Mouse (Mus musculus) adrenal gland, postnatal 10 days (tissue): ENCODE measurements around the gene 2810408A11Rik. TPM values are rescaled to one million over a fixed set of nuclear protein-coding genes. Genes with fewer than 3 reads are reported as not detected.

Source experiments
- DNase-seq: peaks from one replicate; pipeline ENCODE4 v3.0.0; 2021; ENCODE audit warnings: mixed read lengths
- microRNA-seq: library from miRNA; unstranded; fragments of <30 nt; microRNA quantifications from one replicate; pipeline ENCODE4 v1.2.0, GENCODE M21; 2021
- total RNA-seq, 2 experiments: library from RNA; stranded (reverse); gene quantifications; 2 replicates each; pipeline ENCODE4 v1.2.3; 2021

The 2810408A11Rik gene
- total RNA-seq, 2 experiments from 2014 or later, result 3.1 to 3.2 TPM

GRCm38 (mm10) chr11:69848021-69848420, 52.8 kb downstream of the 2810408A11Rik start:
- no peak for DNase-seq

Small RNA genes within 50 kb of the gene (microRNA-seq; reads per million reads assigned to microRNA genes)
- gene Mir6924, result not detected

Other genes with a start within 250 kb of the 2810408A11Rik start
- not detected for gene Sox15, start 245.7 kb downstream of the 2810408A11Rik start, total RNA-seq
- 100 to 1,000 TPM; 114 to 116 TPM for gene Mpdu1, start 238.3 kb downstream of the 2810408A11Rik start, total RNA-seq
- 10 to 100 TPM in 1 of 2 experiments, 1 to 10 TPM in 1; 9.8 to 12.0 TPM for gene Cd68, start 234.8 kb downstream of the 2810408A11Rik start, total RNA-seq
- gene Eif4a1, start 228.6 kb downstream of the 2810408A11Rik start, total RNA-seq, result 100 to 1,000 TPM; 598 to 631 TPM
- 10 to 100 TPM; 62.6 to 76.3 TPM for gene Senp3, start 218.9 kb downstream of the 2810408A11Rik start, total RNA-seq
- 1 to 10 TPM; 2.0 to 5.0 TPM for gene Tnfsf13, start 215.2 kb downstream of the 2810408A11Rik start, total RNA-seq
- 10 to 100 TPM; 18.1 to 19.2 TPM for gene Tnfsf12, start 205.1 kb downstream of the 2810408A11Rik start, total RNA-seq
- 1 to 10 TPM; 4.2 to 5.1 TPM for gene Tnfsfm13, start 204.9 kb downstream of the 2810408A11Rik start, total RNA-seq
- 10 to 100 TPM; 53.9 to 67.5 TPM for gene Polr2a, start 142.3 kb downstream of the 2810408A11Rik start, total RNA-seq
- not detected for gene Slc35g3, start 139.0 kb downstream of the 2810408A11Rik start, total RNA-seq
- gene Zbtb4, start 135.1 kb downstream of the 2810408A11Rik start, total RNA-seq, result 10 to 100 TPM; 35.5 to 41.2 TPM
- 1 to 10 TPM; 2.3 to 7.9 TPM for gene Chrnb1, start 105.0 kb downstream of the 2810408A11Rik start, total RNA-seq
- 1 to 10 TPM; 2.4 to 3.8 TPM for gene Fgf11, start 99.1 kb downstream of the 2810408A11Rik start, total RNA-seq
- 1 to 10 TPM; 1.0 TPM for gene Tmem102, start 95.4 kb downstream of the 2810408A11Rik start, total RNA-seq
- gene Gm39566, start 85.7 kb downstream of the 2810408A11Rik start, total RNA-seq, result not detected
- gene Spem2, start 82.5 kb downstream of the 2810408A11Rik start, total RNA-seq, result not detected
- gene Spem1, start 78.8 kb downstream of the 2810408A11Rik start, total RNA-seq, result not detected
- gene Nlgn2, start 63.2 kb downstream of the 2810408A11Rik start, total RNA-seq, result 10 to 100 TPM; 17.3 to 23.5 TPM
- 100 to 1,000 TPM; 137 to 145 TPM for gene Tmem256, start 62.5 kb downstream of the 2810408A11Rik start, total RNA-seq
- 10 to 100 TPM; 49.2 to 59.2 TPM for gene Plscr3, start 54.6 kb downstream of the 2810408A11Rik start, total RNA-seq
- gene Tnk1, start 42.3 kb downstream of the 2810408A11Rik start, total RNA-seq, result under 1 TPM; 0.12 to 0.24 TPM
- gene Tmem95, start 23.0 kb downstream of the 2810408A11Rik start, total RNA-seq, result not detected
- 1 to 10 TPM; 4.1 to 4.2 TPM for gene Kctd11, start 19.6 kb downstream of the 2810408A11Rik start, total RNA-seq
- gene Acap1, start 5.4 kb downstream of the 2810408A11Rik start, total RNA-seq, result 1 to 10 TPM; 4.3 to 4.7 TPM
- gene Neurl4, start 85 bp upstream of the 2810408A11Rik start, total RNA-seq, result 10 to 100 TPM; 33.6 to 48.1 TPM
- 10 to 100 TPM; 42.3 to 43.1 TPM for gene Gps2, start 12.9 kb upstream of the 2810408A11Rik start, total RNA-seq
- 100 to 1,000 TPM; 578 to 644 TPM for gene Eif5a, start 21.0 kb upstream of the 2810408A11Rik start, total RNA-seq
- gene Ybx2, start 34.8 kb upstream of the 2810408A11Rik start, total RNA-seq, result 10 to 100 TPM; 19.6 to 44.5 TPM
- gene Slc2a4, start 47.2 kb upstream of the 2810408A11Rik start, total RNA-seq, result 10 to 100 TPM; 67.6 to 81.9 TPM
- 1 to 10 TPM in 1 of 2 experiments, under 1 TPM in 1; 0.70 to 1.2 TPM for gene Cldn7, start 63.8 kb upstream of the 2810408A11Rik start, total RNA-seq
- 100 to 1,000 TPM; 117 to 148 TPM for gene Ctdnep1, start 80.2 kb upstream of the 2810408A11Rik start, total RNA-seq
- 10 to 100 TPM; 66.8 to 71.4 TPM for gene Elp5, start 81.5 kb upstream of the 2810408A11Rik start, total RNA-seq
- gene Gabarap, start 90.2 kb upstream of the 2810408A11Rik start, total RNA-seq, result 100 to 1,000 TPM; 339 to 345 TPM
- 10 to 100 TPM; 43.5 to 50.5 TPM for gene Phf23, start 94.8 kb upstream of the 2810408A11Rik start, total RNA-seq
- gene Dvl2, start 99.6 kb upstream of the 2810408A11Rik start, total RNA-seq, result 10 to 100 TPM; 15.7 to 23.0 TPM
- gene Acadvl, start 114.4 kb upstream of the 2810408A11Rik start, total RNA-seq, result 1,000 to 10,000 TPM; 1,467 to 1,540 TPM
- 10 to 100 TPM; 29.9 to 37.6 TPM for gene Dlg4, start 116.0 kb upstream of the 2810408A11Rik start, total RNA-seq
- gene Asgr1, start 153.1 kb upstream of the 2810408A11Rik start, total RNA-seq, result 10 to 100 TPM; 35.0 to 76.1 TPM
- 10 to 100 TPM; 17.1 to 37.9 TPM for gene Asgr2, start 191.7 kb upstream of the 2810408A11Rik start, total RNA-seq
- gene Mgl2, start 229.3 kb upstream of the 2810408A11Rik start, total RNA-seq, result 1 to 10 TPM; 2.1 to 2.5 TPM